Mouse (Mus musculus) liver, postnatal 0 days (tissue): ENCODE results near the gene Fhad1. TPM values are rescaled to one million over a fixed set of nuclear protein-coding genes. Genes with fewer than 3 reads are reported as not detected.

Experiments used
- ATAC-seq: fragments of 200-750 bp; cut with Nextera tagmentation; 2 replicates; pipeline ENCODE4 v1.8.0; 2017; ENCODE audit warnings: mild to moderate bottlenecking, moderate library complexity
- DNase-seq: peaks from one replicate; pipeline ENCODE4 v3.0.0-alpha.2; 2016
- H3K27ac ChIP-seq: fragments of 300-500 bp; sonication (generic); 2 replicates; pipeline ENCODE4 v1.5.1; 2014; ENCODE audit warnings: antibody characterized with exemption, moderate library complexity, mild to moderate bottlenecking, low read depth
- H3K27me3 ChIP-seq: fragments of 300-500 bp; sonication (generic); 2 replicates; pipeline ENCODE4 v1.6.1; 2014; ENCODE audit warnings: low read length, control low read depth, mixed read lengths; ENCODE audit not compliant: insufficient read depth
- H3K36me3 ChIP-seq: fragments of 300-500 bp; sonication (generic); replicated peaks from 2 replicates; pipeline ENCODE4 v1.6.1; 2014; ENCODE audit warnings: mild to moderate bottlenecking, control low read depth, low read length, moderate library complexity, mixed read lengths; ENCODE audit not compliant: insufficient read depth
- H3K4me1 ChIP-seq: fragments of 300-500 bp; sonication (generic); 2 replicates; pipeline ENCODE4 v1.6.1; 2014; ENCODE audit warnings: antibody characterized with exemption, mild to moderate bottlenecking, control low read depth; ENCODE audit not compliant: insufficient read depth
- H3K4me2 ChIP-seq: fragments of 300-500 bp; sonication (generic); 2 replicates; pipeline ENCODE4 v1.6.1; 2014; ENCODE audit warnings: low read depth, mild to moderate bottlenecking, low read length, moderate library complexity, mixed read lengths
- H3K4me3 ChIP-seq: fragments of 300-500 bp; sonication (generic); 2 replicates; pipeline ENCODE4 v1.5.1; 2014; ENCODE audit warnings: low read depth, low read length
- H3K9ac ChIP-seq: fragments of 300-500 bp; sonication (generic); replicated peaks from 2 replicates; pipeline ENCODE4 v1.6.1; 2014; ENCODE audit warnings: mild to moderate bottlenecking, moderate library complexity
- H3K9me3 ChIP-seq: fragments of 300-500 bp; sonication (generic); 2 replicates; pipeline ENCODE4 v1.6.1; 2016; ENCODE audit warnings: mild to moderate bottlenecking, control low read depth, low read length, mixed read lengths
- CTCF ChIP-seq: sonication (generic); IDR thresholded peaks from 2 replicates; pipeline ENCODE4 v1.5.1; 2016; ENCODE audit warnings: antibody characterized with exemption, low read depth
- EP300 ChIP-seq: IDR thresholded peaks from 2 replicates; pipeline ENCODE4 v1.6.1; 2016; ENCODE audit warnings: antibody characterized with exemption, low read depth, mild to moderate bottlenecking
- WGBS: fragments of 180-500 bp; shearing (Covaris S2); extraction: QIAGEN DNeasy Blood & Tissue Kit; methylation state at CpG from one replicate; pipeline ENCODE4 v1.1.7; 2014; ENCODE audit not compliant: insufficient replicate concordance; 5-methylcytosine and 5-hydroxymethylcytosine counted together
- polyA plus RNA-seq: library from polyadenylated mRNA; unstranded; fragments of >200 nt; fragmentation: Nextera tagmentation; extraction: Ambion mirVana; gene quantifications from 2 replicates; pipeline ENCODE4 v1.2.1, GENCODE M21; 2015

Fhad1 gene
- polyA plus RNA-seq, 1 experiment from 2014 or later, result 1.0 TPM

DNA sequence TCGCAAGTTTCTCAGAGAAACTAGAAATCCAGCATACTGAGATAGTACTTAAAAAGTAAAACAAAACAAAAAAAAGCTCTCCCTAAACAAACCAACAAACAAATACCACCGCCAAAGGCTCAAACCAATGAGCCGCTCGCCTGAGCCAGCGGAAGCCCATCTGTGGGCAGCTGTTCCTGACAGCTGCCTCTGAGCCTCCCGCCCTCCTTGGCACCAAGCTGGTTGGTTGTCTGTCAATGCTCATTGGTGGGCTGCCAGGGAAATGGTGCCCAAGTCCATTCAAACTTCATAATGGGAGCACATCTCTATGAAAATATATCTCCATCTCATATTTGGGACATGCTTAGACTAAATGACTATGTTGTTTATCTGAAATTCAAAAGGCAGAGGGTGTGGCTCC lies 117.7 kb downstream of the Fhad1 start:
- H3K36me3 ChIP-seq, result no peaks in the 10 kb centered on the region
- no peaks in the 10 kb centered on the region for H3K9me3 ChIP-seq
- no peak overlapping the region for H3K27ac ChIP-seq
- H3K4me3 ChIP-seq, result no peak overlapping the region
- TF ChIP-seq CTCF (no peak), EP300 (no peak)
- no peak for DNase-seq
- no peak overlapping the region for H3K9ac ChIP-seq
- H3K27me3 ChIP-seq, result no peaks in the 10 kb centered on the region
- WGBS, result 86% methylated on average over 6 of the region's 6 CpGs
- no peaks in the 10 kb centered on the region for H3K4me1 ChIP-seq
- H3K4me2 ChIP-seq, result no peak overlapping the region
- no peak for ATAC-seq

GRCm38 (mm10) chr4:141895772-141896171 lies 119.1 kb downstream of the Fhad1 start:
- Histone ChIP-seq H3K36me3 (no peaks in the 10 kb centered on the region), H3K27me3 (no peaks in the 10 kb centered on the region), H3K9me3 (no peaks in the 10 kb centered on the region), H3K9ac (no peak overlapping the region), H3K4me1 (no peaks in the 10 kb centered on the region), H3K4me2 (no peak overlapping the region), H3K27ac (no peak overlapping the region), H3K4me3 (no peak overlapping the region)
- ATAC-seq (no peak), DNase-seq (no peak)
- WGBS, result 32% methylated on average over 12 of the region's 12 CpGs
- TF ChIP-seq CTCF (no peak), EP300 (no peak)

GRCm38 (mm10) chr4:141893157-141893784 lies 121.6 kb downstream of the Fhad1 start:
- no peaks in the 10 kb centered on the region for H3K9me3 ChIP-seq
- H3K36me3 ChIP-seq, result no peaks in the 10 kb centered on the region
- H3K4me2 ChIP-seq, result no peak overlapping the region
- H3K27ac ChIP-seq, result no peak overlapping the region
- DNase-seq (no peak), ATAC-seq (0 out of 2 replicates have a peak, but pooled peaks have one; percentile 25)
- H3K9ac ChIP-seq, result no peak overlapping the region
- no peaks in the 10 kb centered on the region for H3K4me1 ChIP-seq
- H3K27me3 ChIP-seq, result no peaks in the 10 kb centered on the region
- H3K4me3 ChIP-seq, result no peak overlapping the region
- 76% methylated on average over 8 of the region's 8 CpGs for WGBS
- TF ChIP-seq EP300 (no peak), CTCF (no peak)

DNA sequence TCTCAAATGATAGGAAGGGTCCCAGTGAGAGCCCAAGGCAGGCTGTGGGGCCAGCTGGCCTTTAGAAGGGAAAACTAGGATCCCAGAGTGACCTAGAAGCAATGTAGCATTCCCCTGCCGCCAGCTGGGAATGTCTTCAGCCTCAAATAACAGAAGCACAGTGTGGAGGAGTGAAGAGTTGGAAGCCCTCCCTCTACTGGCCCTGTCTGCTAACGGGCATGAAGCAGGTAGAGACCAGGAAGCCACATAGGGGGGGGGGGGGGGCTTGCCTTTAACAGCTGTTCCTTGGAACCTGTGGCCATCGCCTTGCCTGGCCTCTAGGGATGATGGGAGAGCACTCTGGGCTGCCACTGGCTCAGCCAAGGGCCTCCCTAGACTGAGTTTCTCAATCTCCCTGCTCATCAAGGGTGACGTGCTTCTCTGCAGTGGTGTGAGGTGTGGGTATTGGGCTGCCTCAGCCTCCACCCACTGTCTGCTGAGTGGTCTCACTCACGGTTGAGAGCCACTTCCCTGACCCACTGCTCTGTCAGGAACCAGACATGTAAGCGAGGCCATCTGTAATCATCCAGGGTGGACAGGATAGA lies 128.4 kb downstream of the Fhad1 start:
- H3K27ac ChIP-seq, result no peak overlapping the region
- no peaks in the 10 kb centered on the region for H3K36me3 ChIP-seq
- DNase-seq (no peak), ATAC-seq (peak; percentile 47)
- no peak overlapping the region for H3K4me3 ChIP-seq
- no peaks in the 10 kb centered on the region for H3K9me3 ChIP-seq
- 36% methylated on average over 6 of the region's 6 CpGs for WGBS
- H3K4me2 ChIP-seq, result no peak overlapping the region
- no peak overlapping the region for H3K9ac ChIP-seq
- TF ChIP-seq CTCF (no peak), EP300 (no peak)
- H3K27me3 ChIP-seq, result no peaks in the 10 kb centered on the region
- H3K4me1 ChIP-seq, result no peaks in the 10 kb centered on the region

- no peak overlapping the region for H3K4me2 ChIP-seq
- no peak overlapping the region for H3K9ac ChIP-seq
- TF ChIP-seq CTCF (no peak), EP300 (no peak)
- WGBS, result 65% methylated on average over 9 of the region's 9 CpGs
- no peak overlapping the region for H3K27ac ChIP-seq
- no peaks in the 10 kb centered on the region for H3K27me3 ChIP-seq
- H3K9me3 ChIP-seq, result no peaks in the 10 kb centered on the region
- no peak overlapping the region for H3K4me3 ChIP-seq
- DNase-seq (no peak), ATAC-seq (no peak)
- H3K4me1 ChIP-seq, result no peaks in the 10 kb centered on the region
- no peaks in the 10 kb centered on the region for H3K36me3 ChIP-seq
Measured at GRCm38 (mm10) chr4:141885451-141885850, 129.4 kb downstream of the Fhad1 start.

DNA sequence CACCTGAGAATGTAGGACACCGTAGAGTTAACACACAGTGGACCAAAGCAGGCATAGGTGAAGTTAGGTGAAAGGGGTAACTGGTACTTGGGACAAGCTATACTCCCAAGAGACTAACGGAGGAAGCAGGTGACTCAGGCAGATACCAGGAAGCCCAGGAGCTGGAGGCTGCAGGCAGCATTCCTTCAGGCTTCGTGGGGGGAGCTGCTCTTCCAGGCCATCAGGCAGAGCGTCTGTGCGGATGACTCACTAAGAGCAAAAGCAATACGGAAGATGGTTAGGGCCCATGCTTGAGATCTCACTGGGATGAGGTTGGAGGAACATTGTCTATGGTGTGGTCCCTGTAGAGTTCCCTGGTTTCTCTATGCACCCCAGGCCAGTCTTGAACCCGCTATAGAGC lies 132.0 kb downstream of the Fhad1 start:
- ATAC-seq (no peak), DNase-seq (no peak)
- Histone ChIP-seq H3K9ac (no peak overlapping the region), H3K4me1 (no peaks in the 10 kb centered on the region), H3K36me3 (no peaks in the 10 kb centered on the region), H3K4me3 (no peak overlapping the region), H3K4me2 (no peak overlapping the region), H3K9me3 (no peaks in the 10 kb centered on the region), H3K27me3 (peaks cover 8% of the 10 kb centered on the region; the same call in 1 of the 2 replicates), H3K27ac (no peak overlapping the region)
- WGBS, result 80% methylated on average over 7 of the region's 7 CpGs
- TF ChIP-seq CTCF (no peak), EP300 (no peak)
